Mouse (Mus musculus): ENCODE results near the gene Cd72.

The Cd72 gene

DNA sequence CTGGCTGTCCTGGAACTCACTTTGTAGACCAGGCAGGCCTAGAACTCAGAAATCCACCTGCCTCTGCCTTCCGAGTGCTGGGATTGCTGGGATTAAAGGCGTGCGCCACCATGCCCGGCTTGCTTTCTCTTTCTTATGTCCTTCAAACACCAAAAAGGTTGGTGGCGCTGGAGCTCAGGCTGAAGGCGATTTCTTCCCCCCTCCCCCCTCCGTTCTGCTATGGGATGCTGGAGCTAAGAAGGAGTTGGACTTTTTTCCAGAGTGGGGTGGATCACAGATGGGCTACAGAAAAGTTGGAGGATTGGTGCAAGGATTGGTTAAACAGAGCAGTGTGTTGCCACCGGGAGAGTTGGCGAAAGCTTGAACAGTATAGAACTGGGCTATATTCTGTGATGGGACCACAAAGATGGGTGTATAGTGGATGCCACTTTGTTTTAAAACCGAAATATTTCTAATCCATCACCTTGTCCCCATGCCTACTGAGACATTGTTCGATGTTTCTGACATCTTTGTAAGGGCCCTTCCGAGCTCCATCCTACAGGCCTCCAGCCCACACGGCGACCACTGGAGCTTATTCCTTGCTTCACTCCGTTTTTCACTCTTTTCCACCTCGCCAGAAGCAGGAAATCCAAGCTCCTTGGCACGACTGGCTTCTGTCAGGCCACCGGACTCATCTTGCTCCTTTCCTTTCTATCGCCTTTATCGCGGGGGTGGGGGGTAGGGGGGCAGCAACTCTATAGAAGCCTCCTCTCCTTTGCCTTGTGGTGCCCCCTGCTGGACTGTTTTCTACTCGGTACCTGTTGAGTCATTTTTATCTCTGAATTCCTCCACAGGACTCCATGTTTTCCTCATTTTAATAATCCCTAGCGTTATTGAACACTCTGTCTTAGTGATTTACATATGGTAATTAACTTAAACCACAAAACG is 24.7 kb upstream of the Cd72 start:
- peak in 1 of 2 experiments; percentile 44 for DNase-seq (ENCODE audit: low read depth in 1 of 2, low spot score in 2 of 2)

DNA sequence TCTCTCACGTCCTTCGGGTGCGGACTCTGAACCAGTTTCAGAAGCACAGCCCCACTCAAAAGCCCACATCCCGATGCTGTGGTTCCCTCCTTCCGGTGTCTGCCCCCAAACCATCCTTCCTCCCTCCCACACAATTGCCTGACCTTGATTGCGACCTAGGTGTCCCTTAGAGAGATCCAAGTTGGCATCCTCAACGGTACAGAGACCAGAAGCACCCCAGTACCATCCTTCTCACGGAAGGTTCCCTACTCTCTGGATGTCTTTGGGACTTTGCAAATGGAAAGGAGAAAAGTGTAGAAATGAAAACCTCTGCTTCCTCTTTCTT is 24.1 kb upstream of the Cd72 start:
- no peak for DNase-seq (ENCODE audit: low read depth in 1 of 2, low spot score in 2 of 2)

GRCm38 (mm10) chr4:43477857-43478533 is 23.6 kb upstream of the Cd72 start:
- peak; percentile 68 to 83 for DNase-seq (ENCODE audit: low read depth in 1 of 2, low spot score in 2 of 2)

GRCm38 (mm10) chr4:43476604-43477003 is 22.2 kb upstream of the Cd72 start:
- DNase-seq (ENCODE audit: low read depth in 1 of 2, low spot score in 2 of 2) = no peak

GRCm38 (mm10) chr4:43473636-43474035 is 19.2 kb upstream of the Cd72 start:
- no peak for DNase-seq (ENCODE audit: low read depth in 1 of 2, low spot score in 2 of 2)

DNA sequence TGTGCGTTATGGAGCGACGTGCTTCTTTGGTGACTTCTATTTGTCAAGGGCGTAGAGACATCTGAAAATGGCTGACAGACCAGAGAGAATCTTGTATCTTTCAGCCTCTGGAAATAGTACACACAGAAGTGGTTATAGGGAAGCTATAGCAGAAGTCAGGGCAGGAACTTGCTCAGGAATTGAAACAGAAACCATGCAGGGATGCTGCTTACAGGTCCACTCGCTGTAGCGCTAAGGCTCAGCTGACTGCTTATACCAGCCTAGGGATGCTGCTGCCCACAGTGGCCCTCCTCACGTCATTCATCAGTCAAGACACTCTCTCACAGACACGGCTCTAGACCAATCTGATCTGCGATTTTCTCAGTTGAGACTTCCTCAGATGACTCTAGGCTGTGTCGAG is 15.9 kb upstream of the Cd72 start:
- DNase-seq (ENCODE audit: low read depth in 1 of 2, low spot score in 2 of 2) = no peak

GRCm38 (mm10) chr4:43466872-43467271 is 12.4 kb upstream of the Cd72 start:
- DNase-seq (ENCODE audit: low read depth in 1 of 2, low spot score in 2 of 2) = no peak

DNA sequence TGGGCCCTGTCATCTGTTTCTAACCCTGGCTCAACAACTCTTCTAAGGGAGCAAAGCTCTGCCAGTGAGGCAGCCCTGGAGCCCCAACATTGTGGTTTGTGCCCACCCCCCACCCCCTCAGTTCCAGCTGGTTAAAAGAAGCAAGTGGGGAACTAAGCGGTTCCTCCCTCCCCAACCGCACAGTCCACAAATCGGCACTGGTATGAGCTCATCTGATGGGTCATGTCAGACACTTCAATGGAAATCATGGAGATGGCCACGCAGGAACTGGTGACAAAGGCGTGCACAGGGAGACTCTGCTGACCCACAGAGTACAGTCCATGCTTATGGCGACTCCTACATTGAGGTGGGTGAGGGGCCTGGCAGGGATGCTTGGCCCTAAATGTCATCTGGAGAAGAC is 11.5 kb upstream of the Cd72 start:
- no peak for DNase-seq (ENCODE audit: low read depth in 1 of 2, low spot score in 2 of 2)

DNA sequence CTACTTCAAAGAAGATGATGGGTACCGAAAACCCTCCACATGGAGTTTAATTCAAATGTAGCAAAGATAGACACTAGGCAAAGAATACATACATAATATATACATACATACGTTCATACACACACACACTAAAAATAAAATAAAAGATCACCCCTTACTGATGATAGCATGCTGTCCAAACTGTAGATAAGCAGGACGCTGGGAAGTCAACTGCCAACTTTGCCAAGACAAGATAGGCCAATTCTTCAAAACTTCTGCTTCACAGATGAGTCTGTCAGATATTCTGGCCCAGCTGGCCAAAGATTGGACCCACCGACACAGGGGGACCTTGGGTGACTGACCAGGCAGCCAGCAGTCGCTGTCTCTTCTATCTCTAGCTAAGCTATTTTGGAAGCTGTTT is 8.7 kb upstream of the Cd72 start:
- no peak for DNase-seq (ENCODE audit: low read depth in 1 of 2, low spot score in 2 of 2)

GRCm38 (mm10) chr4:43457124-43457523 is 2.7 kb upstream of the Cd72 start:
- DNase-seq (ENCODE audit: low read depth in 1 of 2, low spot score in 2 of 2) = no peak

GRCm38 (mm10) chr4:43456470-43456869 is 2.0 kb upstream of the Cd72 start:
- DNase-seq (ENCODE audit: low read depth in 1 of 2, low spot score in 2 of 2) = no peak

- DNase-seq (ENCODE audit: low read depth in 1 of 2, low spot score in 2 of 2) = no peak
These were observed 1.0 kb downstream of the Cd72 start for GRCm38 (mm10) chr4:43453413-43453812.

- DNase-seq (ENCODE audit: low read depth in 1 of 2, low spot score in 2 of 2) = no peak
These were observed 2.1 kb downstream of the Cd72 start for GRCm38 (mm10) chr4:43452315-43452714.

- no peak for DNase-seq (ENCODE audit: low read depth in 1 of 2, low spot score in 2 of 2)
These were observed 5.9 kb downstream of the Cd72 start for GRCm38 (mm10) chr4:43448554-43448953.

GRCm38 (mm10) chr4:43447251-43447650 is 7.2 kb downstream of the Cd72 start:
- no peak for DNase-seq (ENCODE audit: low read depth in 1 of 2, low spot score in 2 of 2)

GRCm38 (mm10) chr4:43443511-43443910 is 10.9 kb downstream of the Cd72 start:
- DNase-seq (ENCODE audit: low read depth in 1 of 2, low spot score in 2 of 2) = no peak

DNA sequence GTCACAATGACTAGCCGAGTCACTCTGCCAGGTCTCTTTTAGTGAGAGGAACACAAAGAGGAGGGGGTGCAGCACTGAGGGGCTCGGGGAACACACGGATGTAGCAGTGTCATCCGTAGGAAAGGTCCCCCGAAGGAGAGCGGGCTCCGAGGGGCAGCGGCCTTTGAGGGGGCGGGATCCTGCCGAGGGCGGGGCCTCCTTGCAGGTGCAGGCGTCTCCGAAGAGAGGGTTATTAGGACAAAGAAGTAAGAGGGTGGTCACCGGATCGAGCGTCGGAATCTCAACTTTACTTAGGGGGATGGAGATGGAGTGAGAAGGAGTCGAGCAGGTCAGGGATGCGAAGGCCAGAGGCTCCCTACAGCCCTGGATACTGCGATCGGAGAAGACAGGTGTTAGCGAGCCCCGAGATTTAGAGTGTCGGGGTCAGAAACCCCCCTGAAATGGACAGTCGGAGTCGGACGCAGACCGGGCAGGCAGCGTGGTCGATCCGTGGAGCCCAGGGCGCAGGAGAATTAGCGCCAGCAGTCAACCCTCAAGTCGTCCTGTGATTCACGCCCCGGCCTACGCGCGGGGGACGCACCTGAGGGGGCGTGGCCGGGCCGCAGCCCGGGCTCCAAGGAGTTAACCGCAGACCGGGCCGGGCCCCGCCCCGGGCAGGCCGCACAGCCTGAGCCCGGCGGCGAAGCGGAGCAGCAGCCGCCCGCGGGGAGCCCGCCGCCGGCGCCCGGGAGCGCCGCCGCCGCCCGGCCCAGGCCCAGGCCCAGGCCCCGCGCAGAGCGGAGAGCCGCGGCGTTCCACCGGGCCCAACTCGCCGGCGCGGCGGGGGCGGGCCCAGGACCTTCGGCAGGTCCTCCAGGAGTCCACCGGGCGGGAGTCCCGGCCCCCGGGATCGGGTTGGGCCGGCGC is 11.7 kb downstream of the Cd72 start:
- peak in 1 of 2 experiments; percentile 27 for DNase-seq (ENCODE audit: low read depth in 1 of 2, low spot score in 2 of 2)

GRCm38 (mm10) chr4:43442044-43442443 is 12.4 kb downstream of the Cd72 start:
- peak; percentile 96 to 99 for DNase-seq (ENCODE audit: low read depth in 1 of 2, low spot score in 2 of 2)

DNA sequence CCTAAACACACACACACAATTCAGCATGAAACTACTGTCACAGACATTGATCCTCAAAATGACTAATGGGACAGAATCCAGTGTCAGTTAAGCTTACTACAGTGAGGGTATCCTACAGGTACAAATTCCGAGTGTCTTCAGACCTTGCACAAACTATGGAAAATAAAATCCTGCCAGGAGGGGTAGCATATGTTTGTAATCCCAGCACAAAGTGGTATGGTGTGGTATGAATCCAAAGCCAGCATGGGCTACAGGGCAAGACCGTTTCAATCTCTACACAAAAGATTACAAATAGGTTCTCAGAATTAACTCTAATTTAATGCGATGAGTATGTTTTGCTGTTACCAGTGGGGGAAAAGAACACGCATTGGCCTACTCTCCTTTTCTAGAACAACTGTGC is 12.8 kb downstream of the Cd72 start, which contains the start of gene Tesk1:
Tesk1 (plus strand) TSS at position 301 of the 400 bp plus-strand sequence.
- no peak for DNase-seq (ENCODE audit: low read depth in 1 of 2, low spot score in 2 of 2)

DNA sequence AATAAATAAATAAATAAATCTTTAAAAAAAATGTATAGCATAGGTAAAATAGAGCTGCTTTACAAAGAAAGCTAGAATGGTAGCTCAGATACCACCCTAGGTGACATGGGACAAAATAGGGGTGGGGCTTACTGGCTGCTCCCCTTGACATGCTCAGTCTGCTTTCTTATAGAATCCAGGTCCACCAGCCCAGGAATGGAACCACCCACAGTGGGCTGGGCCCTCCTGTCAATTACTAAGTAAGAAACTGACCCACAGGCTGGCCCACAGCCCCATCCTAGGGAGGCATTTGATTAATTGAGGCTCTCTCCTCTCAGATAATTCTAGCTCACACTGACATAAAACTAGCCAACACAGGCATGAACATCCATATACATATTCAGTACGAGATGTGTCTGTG is 21.6 kb downstream of the Cd72 start:
- DNase-seq (ENCODE audit: low read depth in 1 of 2, low spot score in 2 of 2) = no peak

- peak in 1 of 2 experiments; percentile 65 for DNase-seq (ENCODE audit: low read depth in 1 of 2, low spot score in 2 of 2)
These were observed 22.7 kb downstream of the Cd72 start for GRCm38 (mm10) chr4:43431690-43432089.
